Mouse (Mus musculus) liver, embryonic 15.5 days (tissue): Measurements from ENCODE around the gene Sema4a. TPM values are rescaled to one million over a fixed set of nuclear protein-coding genes. Genes with fewer than 3 reads are reported as not detected.

Experiments used
- ATAC-seq: fragments of 200-750 bp; cut with Nextera tagmentation; 2 replicates; pipeline ENCODE4 v1.8.0; 2017; ENCODE audit warnings: moderate number of reproducible peaks, mild to moderate bottlenecking, moderate library complexity; ENCODE audit not compliant: insufficient read depth
- H3K27ac ChIP-seq: fragments of 300-500 bp; sonication (generic); replicated peaks from 2 replicates; pipeline ENCODE4 v1.5.1; 2015; ENCODE audit warnings: mild to moderate bottlenecking, inconsistent platforms
- H3K27me3 ChIP-seq: fragments of 300-500 bp; sonication (generic); 2 replicates; pipeline ENCODE4 v1.6.1; 2015; ENCODE audit warnings: mild to moderate bottlenecking, inconsistent platforms
- H3K36me3 ChIP-seq: fragments of 300-500 bp; sonication (generic); replicated peaks from 2 replicates; pipeline ENCODE4 v1.6.1; 2015; ENCODE audit warnings: moderate library complexity, mild to moderate bottlenecking, inconsistent platforms
- H3K4me1 ChIP-seq: fragments of 300-500 bp; sonication (generic); replicated peaks from 2 replicates; pipeline ENCODE4 v1.6.1; 2015; ENCODE audit warnings: inconsistent platforms
- H3K4me2 ChIP-seq: fragments of 300-500 bp; sonication (generic); 2 replicates; pipeline ENCODE4 v1.6.1; 2015; ENCODE audit warnings: moderate library complexity, mild to moderate bottlenecking, inconsistent platforms
- H3K4me3 ChIP-seq: fragments of 300-500 bp; sonication (generic); replicated peaks from 2 replicates; pipeline ENCODE4 v1.5.1; 2015; ENCODE audit warnings: mild to moderate bottlenecking, inconsistent platforms
- H3K9ac ChIP-seq: fragments of 300-500 bp; sonication (generic); 2 replicates; pipeline ENCODE4 v1.6.1; 2015; ENCODE audit warnings: moderate library complexity, mild to moderate bottlenecking, inconsistent platforms
- H3K9me3 ChIP-seq: fragments of 300-500 bp; sonication (generic); replicated peaks from 2 replicates; pipeline ENCODE4 v1.6.1; 2016; ENCODE audit warnings: inconsistent platforms
- WGBS: fragments of 180-500 bp; shearing (Covaris S2); methylation state at CpG from one replicate; pipeline ENCODE4 v1.1.7; 2015; ENCODE audit warnings: mixed read lengths; ENCODE audit not compliant: insufficient replicate concordance; 5-methylcytosine and 5-hydroxymethylcytosine counted together
- polyA plus RNA-seq: library from polyadenylated mRNA; unstranded; fragments of >200 nt; fragmentation: Nextera tagmentation; extraction: Ambion mirVana; gene quantifications from 2 replicates; pipeline ENCODE4 v1.2.1, GENCODE M21; 2015

The Sema4a gene
- polyA plus RNA-seq, 1 experiment from 2014 or later = 25.0 TPM

GRCm38 (mm10) chr3:88425708-88426420 lies 35.1 kb downstream of the Sema4a start:
- no peak for ATAC-seq
- H3K9me3 ChIP-seq = no peaks in the 10 kb centered on the region
- WGBS = 70% methylated on average over 10 of the region's 10 CpGs
- H3K4me2 ChIP-seq = peak overlapping the region; percentile 87; the same call in 1 of the 2 replicates
- H3K4me3 ChIP-seq = peak overlapping the region; percentile 79
- H3K27ac ChIP-seq = 0 out of 2 replicates have a peak overlapping the region, but pooled peaks have one; percentile 66
- no peaks in the 10 kb centered on the region for H3K27me3 ChIP-seq
- H3K9ac ChIP-seq = no peak overlapping the region
- H3K36me3 ChIP-seq = peaks cover 8% of the 10 kb centered on the region
- H3K4me1 ChIP-seq = peaks cover 55% of the 10 kb centered on the region

GRCm38 (mm10) chr3:88425330-88425689 lies 35.7 kb downstream of the Sema4a start:
- peaks cover 55% of the 10 kb centered on the region for H3K4me1 ChIP-seq
- peak overlapping the region; percentile 26; the same call in 1 of the 2 replicates for H3K9ac ChIP-seq
- H3K9me3 ChIP-seq = no peaks in the 10 kb centered on the region
- no peak for ATAC-seq
- H3K27me3 ChIP-seq = no peaks in the 10 kb centered on the region
- H3K27ac ChIP-seq = peak overlapping the region; percentile 66; the same call in 1 of the 2 replicates
- H3K36me3 ChIP-seq = peaks cover 14% of the 10 kb centered on the region
- H3K4me2 ChIP-seq = peak overlapping the region; percentile 87
- H3K4me3 ChIP-seq = peak overlapping the region; percentile 79
- WGBS = 11% methylated on average over 2 of the region's 2 CpGs

GRCm38 (mm10) chr3:88424605-88425329 lies 36.2 kb downstream of the Sema4a start, which contains the start of gene Slc25a44:
Gene Slc25a44, minus strand, starts transcription at chr3:88425139.
- peak within 1 kb of the TSS; percentile 76 for H3K27ac ChIP-seq
- H3K9ac ChIP-seq = peak within 1 kb of the TSS; percentile 65
- no peaks in the 10 kb centered on the region for H3K9me3 ChIP-seq
- peak; percentile 97 for ATAC-seq
- no peaks in the 10 kb centered on the region for H3K27me3 ChIP-seq
- peak within 1 kb of the TSS; percentile 87 for H3K4me2 ChIP-seq
- H3K4me1 ChIP-seq = peaks cover 55% of the 10 kb centered on the region
- WGBS = under 1% methylated on average over 35 of the region's 35 CpGs
- peak within 1 kb of the TSS; percentile 79 for H3K4me3 ChIP-seq
- H3K36me3 ChIP-seq = peaks cover 19% of the 10 kb centered on the region

GRCm38 (mm10) chr3:88422020-88422720 lies 38.8 kb downstream of the Sema4a start:
- peak overlapping the region; percentile 40 for H3K4me2 ChIP-seq
- peaks cover 62% of the 10 kb centered on the region for H3K4me1 ChIP-seq
- H3K4me3 ChIP-seq = no peak overlapping the region
- WGBS = 34% methylated on average over 9 of the region's 9 CpGs
- peak overlapping the region; percentile 76 for H3K27ac ChIP-seq
- H3K9me3 ChIP-seq = no peaks in the 10 kb centered on the region
- H3K27me3 ChIP-seq = no peaks in the 10 kb centered on the region
- peak overlapping the region; percentile 33; the same call in 1 of the 2 replicates for H3K9ac ChIP-seq
- peaks cover 45% of the 10 kb centered on the region for H3K36me3 ChIP-seq
- no peak for ATAC-seq

- Histone ChIP-seq H3K9ac (no peak overlapping the region), H3K36me3 (peaks cover 59% of the 10 kb centered on the region), H3K4me3 (no peak overlapping the region), H3K27me3 (no peaks in the 10 kb centered on the region), H3K9me3 (no peaks in the 10 kb centered on the region), H3K4me2 (no peak overlapping the region), H3K4me1 (peaks cover 68% of the 10 kb centered on the region), H3K27ac (0 out of 2 replicates have a peak overlapping the region, but pooled peaks have one; percentile 76)
- WGBS = 90% methylated on average over 19 of the region's 19 CpGs
- ATAC-seq = no peak
Measured at GRCm38 (mm10) chr3:88420771-88421170, 40.2 kb downstream of the Sema4a start.

- no peak overlapping the region for H3K9ac ChIP-seq
- H3K4me2 ChIP-seq = no peak overlapping the region
- H3K27me3 ChIP-seq = no peaks in the 10 kb centered on the region
- H3K4me1 ChIP-seq = peaks cover 72% of the 10 kb centered on the region
- 83% methylated on average over 6 of the region's 6 CpGs for WGBS
- H3K36me3 ChIP-seq = peaks cover 85% of the 10 kb centered on the region
- H3K9me3 ChIP-seq = no peaks in the 10 kb centered on the region
- no peak for ATAC-seq
- H3K27ac ChIP-seq = peak overlapping the region; percentile 6; the same call in 1 of the 2 replicates
- no peak overlapping the region for H3K4me3 ChIP-seq
Measured at GRCm38 (mm10) chr3:88418016-88418415, 43.0 kb downstream of the Sema4a start.

- Histone ChIP-seq H3K9ac (no peak overlapping the region; the same call in 1 of the 2 replicates), H3K4me3 (no peak overlapping the region), H3K27ac (peak overlapping the region; percentile 10), H3K4me2 (no peak overlapping the region), H3K27me3 (no peaks in the 10 kb centered on the region), H3K36me3 (peaks cover 87% of the 10 kb centered on the region), H3K4me1 (peaks cover 74% of the 10 kb centered on the region), H3K9me3 (no peaks in the 10 kb centered on the region)
- ATAC-seq = no peak
- WGBS = 49% methylated on average over 4 of the region's 4 CpGs
Measured at GRCm38 (mm10) chr3:88415668-88416067, 45.3 kb downstream of the Sema4a start.

GRCm38 (mm10) chr3:88412636-88413035 lies 48.3 kb downstream of the Sema4a start:
- 73% methylated on average over 11 of the region's 11 CpGs for WGBS
- H3K9ac ChIP-seq = peak overlapping the region; percentile 41; the same call in 1 of the 2 replicates
- H3K4me2 ChIP-seq = no peak overlapping the region
- peaks cover 56% of the 10 kb centered on the region for H3K36me3 ChIP-seq
- no peaks in the 10 kb centered on the region for H3K27me3 ChIP-seq
- no peak for ATAC-seq
- H3K4me3 ChIP-seq = no peak overlapping the region
- peaks cover 83% of the 10 kb centered on the region for H3K4me1 ChIP-seq
- peak overlapping the region; percentile 90; the same call in 1 of the 2 replicates for H3K27ac ChIP-seq
- H3K9me3 ChIP-seq = no peaks in the 10 kb centered on the region

- peak; percentile 42; the same call in 1 of the 2 replicates for ATAC-seq
- Histone ChIP-seq H3K4me2 (peak overlapping the region; percentile 84), H3K27ac (peak overlapping the region; percentile 90), H3K4me1 (peaks cover 91% of the 10 kb centered on the region), H3K4me3 (peak overlapping the region; percentile 17; the same call in 1 of the 2 replicates), H3K9me3 (no peaks in the 10 kb centered on the region), H3K36me3 (peaks cover 47% of the 10 kb centered on the region), H3K9ac (peak overlapping the region; percentile 41), H3K27me3 (no peaks in the 10 kb centered on the region)
- 51% methylated on average over 4 of the region's 4 CpGs for WGBS
Measured at GRCm38 (mm10) chr3:88411681-88412080, 49.3 kb downstream of the Sema4a start.

GRCm38 (mm10) chr3:88410645-88411031 lies 50.3 kb downstream of the Sema4a start:
- WGBS = 22% methylated on average over 7 of the region's 7 CpGs
- no peaks in the 10 kb centered on the region for H3K27me3 ChIP-seq
- no peak for ATAC-seq
- H3K36me3 ChIP-seq = peaks cover 36% of the 10 kb centered on the region
- no peaks in the 10 kb centered on the region for H3K9me3 ChIP-seq
- peak overlapping the region; percentile 68 for H3K9ac ChIP-seq
- H3K4me3 ChIP-seq = peak overlapping the region; percentile 74
- peaks cover 88% of the 10 kb centered on the region for H3K4me1 ChIP-seq
- peak overlapping the region; percentile 90 for H3K27ac ChIP-seq
- peak overlapping the region; percentile 84 for H3K4me2 ChIP-seq
